Comparison of ENCODE assay signal across 20 mouse cellular contexts in genomic region chr11:90501846-90502245, GRCm38 (mm10).
DNase-seq lines count a peak whose midpoint lies in the region; ATAC-seq lines count a peak whose summit lies in the region.
"Had no signal": no experiment of that assay in that cellular context is flagged by ENCODE, and none has a peak within 500 bp of the region (broad histone marks: within the 10 kb centered on the region; RNA-seq: fewer than 3 reads in every experiment).

No protein-coding gene starts in this region.

- H3K4me1 ChIP-seq in heart, embryonic 10.5 days, result peaks cover 3% of the 10 kb centered on the region; the same call in 1 of the 2 replicates
- peaks cover 9% of the 10 kb centered on the region; the same call in 1 of the 2 replicates for H3K4me1 ChIP-seq in lung, embryonic 16.5 days (replicated peaks; ENCODE audit: control insufficient read depth, insufficient read depth, low read length)
- H3K4me1 ChIP-seq: forebrain, embryonic 13.5 days had no signal

- H3K36me3 ChIP-seq in heart, embryonic 10.5 days, result peaks cover 2% of the 10 kb centered on the region; the same call in 1 of the 2 replicates
- H3K36me3 ChIP-seq in lung, embryonic 16.5 days (ENCODE audit: control insufficient read depth, insufficient read depth, low read length), result no peaks in the 10 kb centered on the region

- H3K9ac ChIP-seq in lung, embryonic 16.5 days (ENCODE audit: low read length), result no peak overlapping the region
- H3K9ac ChIP-seq: embryonic facial prominence, embryonic 13.5 days; forebrain, embryonic 13.5 days; heart, embryonic 13.5 days; hindbrain, embryonic 14.5 days had no signal

- intact Hi-C loops in heart, postnatal 10 days (cut with DNase I), result no loop called here

- H3K27ac ChIP-seq in heart, embryonic 10.5 days, result no peak overlapping the region
- no peak overlapping the region for H3K27ac ChIP-seq in lung, embryonic 16.5 days (ENCODE audit: low read length)
- H3K27ac ChIP-seq: embryonic facial prominence, embryonic 13.5 days; forebrain, embryonic 13.5 days; heart, adult 2 months; heart, embryonic 13.5 days; hindbrain, embryonic 14.5 days had no signal

- peak; percentile 47; the same call in 1 of the 2 replicates for ATAC-seq in lung, embryonic 16.5 days (ENCODE audit: low read depth)
- ATAC-seq: forebrain, embryonic 13.5 days; inflammation-experienced regulatory T-cells, adult 6 months; intestine, postnatal 0 days had no signal

- peak; percentile 58 for DNase-seq in heart, embryonic 10.5 days (ENCODE audit: low spot score)
- no peak for DNase-seq in heart, postnatal 10 days
- DNase-seq in lung, postnatal 36 days, result no peak
- DNase-seq in Muller cell, postnatal 12 days (ENCODE audit: inconsistent ontology term), result peak; percentile 49
- DNase-seq in adipocyte (ENCODE audit: low spot score), result peak; percentile 7
- no peak for DNase-seq in gastrocnemius, postnatal 25 days
- DNase-seq: adrenal gland, postnatal 14 days; cerebellum, adult 18-20 months; cerebellum, adult 9-11 months; cerebellum, postnatal 36 days; heart, adult 2 months; heart, postnatal 4 days had no signal

- H3K27me3 ChIP-seq in heart, embryonic 10.5 days (ENCODE audit: insufficient read depth, poor library complexity, severe bottlenecking), result no peaks in the 10 kb centered on the region
- H3K27me3 ChIP-seq in lung, embryonic 16.5 days (ENCODE audit: control insufficient read depth, insufficient read depth, low read depth, low read length), result no peaks in the 10 kb centered on the region
- H3K27me3 ChIP-seq: CH12.LX; embryonic facial prominence, embryonic 13.5 days; forebrain, embryonic 13.5 days; heart, embryonic 13.5 days had no signal

- no peaks in the 10 kb centered on the region for H3K9me3 ChIP-seq in heart, embryonic 10.5 days
- H3K9me3 ChIP-seq in lung, embryonic 16.5 days (ENCODE audit: control insufficient read depth, low read length), result no peaks in the 10 kb centered on the region
- H3K9me3 ChIP-seq: embryonic facial prominence, embryonic 13.5 days; forebrain, embryonic 13.5 days; heart, embryonic 13.5 days had no signal

- H3K4me2 ChIP-seq in lung, embryonic 16.5 days (ENCODE audit: low read depth, low read length), result no peak overlapping the region
- H3K4me2 ChIP-seq: embryonic facial prominence, embryonic 13.5 days; forebrain, embryonic 13.5 days; heart, embryonic 13.5 days; hindbrain, embryonic 14.5 days had no signal

- H3K4me3 ChIP-seq in heart, embryonic 10.5 days, result no peak overlapping the region
- H3K4me3 ChIP-seq in lung, embryonic 16.5 days (ENCODE audit: low read length), result no peak overlapping the region
- H3K4me3 ChIP-seq: embryonic facial prominence, embryonic 13.5 days; forebrain, embryonic 13.5 days; heart, adult 2 months; heart, embryonic 13.5 days had no signal

- WGBS in heart, embryonic 10.5 days, result 82% methylated on average over 4 of the region's 4 CpGs
- WGBS in lung, embryonic 16.5 days, result 39% methylated on average over 4 of the region's 4 CpGs

Comparison
In these comparisons a context has a peak if more than half of its experiments do, and no peak if none do; other contexts are left out.
1. DNase-seq: peak in heart, embryonic 10.5 days (single experiment), Muller cell, postnatal 12 days (single experiment) and adipocyte (single experiment); none in heart, postnatal 10 days (0 of 2), lung, postnatal 36 days (single experiment) and gastrocnemius, postnatal 25 days (single experiment).